Mouse (Mus musculus): ENCODE measurements around the gene Grk3. TPM values are rescaled to one million over a fixed set of nuclear protein-coding genes. Genes with fewer than 3 reads are reported as not detected.

The Grk3 gene
- polyA plus RNA-seq, 1 experiment from 2014 or later: 9.9 TPM

Other genes starting within 250 kb of the Grk3 start
- gene Myo18b, start 119.4 kb downstream of the Grk3 start, polyA plus RNA-seq (2014; fragmentation: Nextera tagmentation; extraction: Ambion mirVana): 0.11 and 0.26 TPM in 2 replicates
- gene Crybb2, start 54.3 kb upstream of the Grk3 start, polyA plus RNA-seq (2014; fragmentation: Nextera tagmentation; extraction: Ambion mirVana): not detected in 2 replicates
- gene Crybb3, start 65.8 kb upstream of the Grk3 start, polyA plus RNA-seq (2014; fragmentation: Nextera tagmentation; extraction: Ambion mirVana): 0.47 and 1.8 TPM in 2 replicates
- gene 2900026A02Rik, start 205.4 kb upstream of the Grk3 start, polyA plus RNA-seq (2014; fragmentation: Nextera tagmentation; extraction: Ambion mirVana): 3.9 and 5.4 TPM in 2 replicates
- gene Tmem211, start 211.1 kb upstream of the Grk3 start, polyA plus RNA-seq (2014; fragmentation: Nextera tagmentation; extraction: Ambion mirVana): 0.15 and 0.31 TPM in 2 replicates